Mouse (Mus musculus) heart, embryonic 15.5 days (tissue): ENCODE measurements around the gene Kbtbd12. TPM values are rescaled to one million over a fixed set of nuclear protein-coding genes. Genes with fewer than 3 reads are reported as not detected.

Source experiments
- ATAC-seq: fragments of 200-750 bp; cut with Nextera tagmentation; replicated peaks from 2 replicates; pipeline ENCODE4 v1.8.0; 2017; ENCODE audit warnings: low read depth, moderate TSS enrichment; ENCODE audit not compliant: insufficient number of reproducible peaks, insufficient read depth, low FRiP score
- H3K27ac ChIP-seq: fragments of 300-500 bp; sonication (generic); 2 replicates; pipeline ENCODE4 v1.5.1; 2015; ENCODE audit warnings: mild to moderate bottlenecking, inconsistent platforms
- H3K27me3 ChIP-seq: fragments of 300-500 bp; sonication (generic); 2 replicates; pipeline ENCODE4 v1.6.1; 2015; ENCODE audit warnings: inconsistent platforms
- H3K36me3 ChIP-seq: fragments of 300-500 bp; sonication (generic); 2 replicates; pipeline ENCODE4 v1.6.1; 2015; ENCODE audit warnings: mild to moderate bottlenecking, inconsistent platforms
- H3K4me1 ChIP-seq: fragments of 300-500 bp; sonication (generic); replicated peaks from 2 replicates; pipeline ENCODE4 v1.6.1; 2015; ENCODE audit warnings: inconsistent platforms
- H3K4me2 ChIP-seq: fragments of 300-500 bp; sonication (generic); 2 replicates; pipeline ENCODE4 v1.6.1; 2015; ENCODE audit warnings: inconsistent platforms, mild to moderate bottlenecking, moderate library complexity
- H3K4me3 ChIP-seq: fragments of 300-500 bp; sonication (generic); 2 replicates; pipeline ENCODE4 v1.5.1; 2015; ENCODE audit warnings: mild to moderate bottlenecking, inconsistent platforms
- H3K9ac ChIP-seq: fragments of 300-500 bp; sonication (generic); 2 replicates; pipeline ENCODE4 v1.6.1; 2015; ENCODE audit warnings: mild to moderate bottlenecking, inconsistent platforms
- H3K9me3 ChIP-seq: fragments of 300-500 bp; sonication (generic); replicated peaks from 2 replicates; pipeline ENCODE4 v1.6.1; 2016; ENCODE audit warnings: inconsistent platforms
- WGBS: fragments of 180-500 bp; shearing (Covaris S2); methylation state at CpG from one replicate; pipeline ENCODE4 v1.1.7; 2015; ENCODE audit warnings: mixed read lengths; 5-methylcytosine and 5-hydroxymethylcytosine counted together
- polyA plus RNA-seq: library from polyadenylated mRNA; unstranded; fragments of >200 nt; fragmentation: Nextera tagmentation; extraction: Ambion mirVana; gene quantifications from 2 replicates; pipeline ENCODE4 v1.2.1, GENCODE M21; 2015

The Kbtbd12 gene
- polyA plus RNA-seq, 1 experiment from 2014 or later = 25.5 TPM

DNA sequence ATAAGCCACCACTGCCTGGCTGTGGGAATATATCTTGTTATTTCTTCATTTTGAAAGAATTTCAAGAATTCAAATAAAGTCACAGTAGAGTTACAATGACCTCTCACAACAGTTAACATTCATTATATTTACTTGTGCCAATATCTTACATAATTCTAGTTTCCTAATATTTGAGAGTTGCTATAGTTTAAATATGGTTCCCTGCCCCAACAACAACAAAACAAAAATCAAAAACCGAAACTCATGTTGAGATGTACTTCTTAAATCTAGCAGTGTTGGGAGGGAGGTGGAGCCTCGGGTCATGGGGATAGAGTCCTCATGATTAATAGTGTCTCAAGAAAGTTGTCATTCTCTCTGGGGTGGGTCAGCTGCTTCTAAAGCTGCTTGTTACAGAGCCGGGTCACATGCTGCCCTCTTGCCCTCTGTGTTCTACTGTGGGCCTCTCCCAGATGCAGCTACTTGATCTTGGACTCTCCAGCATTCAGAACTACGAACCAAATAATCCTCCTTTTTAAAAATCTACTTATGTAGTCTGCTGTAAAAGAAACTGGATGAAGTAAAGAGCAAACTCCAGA lies 3.7 kb upstream of the Kbtbd12 start:
- Histone ChIP-seq H3K9ac (no peak overlapping the region), H3K9me3 (no peaks in the 10 kb centered on the region), H3K27me3 (no peaks in the 10 kb centered on the region), H3K36me3 (no peaks in the 10 kb centered on the region), H3K4me3 (no peak overlapping the region), H3K27ac (no peak overlapping the region), H3K4me1 (peaks cover 17% of the 10 kb centered on the region; the same call in 1 of the 2 replicates), H3K4me2 (no peak overlapping the region)
- 73% methylated on average over 4 of the region's 4 CpGs for WGBS
- no peak for ATAC-seq

DNA sequence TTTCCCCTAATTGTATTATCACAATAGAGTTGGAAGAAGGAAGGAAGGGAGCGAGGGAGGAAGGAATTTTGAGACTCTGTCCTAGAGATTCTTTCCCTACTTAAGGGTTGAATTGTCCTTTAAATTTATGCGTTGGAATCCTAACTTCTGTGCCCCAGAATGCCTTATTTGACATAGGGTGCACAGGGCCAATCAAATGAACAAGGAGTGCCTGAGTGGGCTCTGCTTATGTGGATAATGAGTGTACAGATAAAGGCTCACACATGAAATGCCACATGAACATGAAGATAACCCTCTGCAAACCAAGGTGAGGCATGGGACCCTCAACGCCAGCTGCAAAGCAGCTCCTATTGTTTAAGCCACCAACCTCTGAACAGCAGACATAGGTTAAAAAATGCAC lies 2.6 kb upstream of the Kbtbd12 start:
- WGBS = 33% methylated on average over 3 of the region's 3 CpGs
- H3K9ac ChIP-seq = no peak overlapping the region
- H3K27ac ChIP-seq = peak overlapping the region; percentile 5; the same call in 1 of the 2 replicates
- H3K4me1 ChIP-seq = peaks cover 17% of the 10 kb centered on the region; the same call in 1 of the 2 replicates
- ATAC-seq = no peak
- no peak overlapping the region for H3K4me3 ChIP-seq
- H3K27me3 ChIP-seq = no peaks in the 10 kb centered on the region
- no peaks in the 10 kb centered on the region for H3K36me3 ChIP-seq
- H3K9me3 ChIP-seq = no peaks in the 10 kb centered on the region
- H3K4me2 ChIP-seq = peak overlapping the region; percentile 27; the same call in 1 of the 2 replicates

DNA sequence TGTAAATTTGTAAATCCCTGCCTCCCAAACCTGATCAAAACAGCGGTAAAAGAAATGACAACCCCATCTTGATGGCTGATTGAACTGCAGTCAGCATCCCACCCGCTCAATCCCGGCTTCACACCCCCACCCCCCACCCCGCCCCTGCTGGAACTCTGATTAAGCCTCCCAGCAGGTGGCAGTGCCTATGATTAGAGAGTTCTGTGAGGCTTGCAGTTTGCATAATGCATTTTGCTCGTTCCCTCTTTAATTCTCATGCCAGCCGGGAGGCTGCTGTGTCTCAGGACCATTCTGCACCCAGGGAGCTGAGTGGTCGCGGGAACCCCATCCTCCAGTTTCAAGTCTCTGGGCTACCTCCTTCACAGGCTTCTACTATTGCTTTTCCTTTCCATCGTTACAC lies 2.2 kb upstream of the Kbtbd12 start:
- WGBS = 6% methylated on average over 9 of the region's 9 CpGs
- Histone ChIP-seq H3K27me3 (no peaks in the 10 kb centered on the region), H3K9me3 (no peaks in the 10 kb centered on the region), H3K36me3 (no peaks in the 10 kb centered on the region), H3K9ac (no peak overlapping the region), H3K4me3 (no peak overlapping the region; the same call in 1 of the 2 replicates), H3K4me1 (peaks cover 17% of the 10 kb centered on the region; the same call in 1 of the 2 replicates), H3K27ac (no peak overlapping the region), H3K4me2 (peak overlapping the region; percentile 27; the same call in 1 of the 2 replicates)
- ATAC-seq = no peak

DNA sequence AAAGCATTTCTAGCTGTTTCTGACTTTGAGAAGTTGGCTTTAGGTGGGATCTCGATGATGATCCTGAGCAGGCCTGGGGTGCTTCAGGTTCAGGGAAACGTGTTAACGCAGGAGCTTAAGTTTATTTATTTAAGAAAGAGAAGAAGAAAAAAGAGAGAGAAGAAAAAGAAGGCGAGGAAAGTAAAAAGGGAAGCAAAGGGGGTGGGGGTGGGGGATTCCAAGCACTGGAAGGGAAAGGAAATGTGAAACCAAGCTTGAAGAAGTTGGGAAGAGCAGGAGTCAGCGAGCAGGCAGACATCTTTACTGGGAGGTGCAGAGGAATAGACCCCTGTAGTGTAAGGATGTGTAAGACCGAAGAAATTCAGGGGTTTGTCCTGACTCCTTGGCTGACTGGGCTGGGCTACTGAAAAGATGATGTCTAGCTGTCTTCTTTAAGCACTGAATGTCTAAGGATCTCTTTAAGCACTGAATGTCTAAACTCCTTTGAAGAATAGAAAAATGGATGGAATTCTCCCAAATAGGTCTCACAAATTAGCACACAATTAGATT lies 1.7 kb upstream of the Kbtbd12 start:
- H3K9me3 ChIP-seq = no peaks in the 10 kb centered on the region
- ATAC-seq = no peak
- peaks cover 17% of the 10 kb centered on the region; the same call in 1 of the 2 replicates for H3K4me1 ChIP-seq
- no peak overlapping the region for H3K4me3 ChIP-seq
- no peaks in the 10 kb centered on the region for H3K36me3 ChIP-seq
- no peak overlapping the region for H3K27ac ChIP-seq
- WGBS = 34% methylated on average over 6 of the region's 6 CpGs
- H3K9ac ChIP-seq = no peak overlapping the region
- H3K27me3 ChIP-seq = no peaks in the 10 kb centered on the region
- peak overlapping the region; percentile 27; the same call in 1 of the 2 replicates for H3K4me2 ChIP-seq

DNA sequence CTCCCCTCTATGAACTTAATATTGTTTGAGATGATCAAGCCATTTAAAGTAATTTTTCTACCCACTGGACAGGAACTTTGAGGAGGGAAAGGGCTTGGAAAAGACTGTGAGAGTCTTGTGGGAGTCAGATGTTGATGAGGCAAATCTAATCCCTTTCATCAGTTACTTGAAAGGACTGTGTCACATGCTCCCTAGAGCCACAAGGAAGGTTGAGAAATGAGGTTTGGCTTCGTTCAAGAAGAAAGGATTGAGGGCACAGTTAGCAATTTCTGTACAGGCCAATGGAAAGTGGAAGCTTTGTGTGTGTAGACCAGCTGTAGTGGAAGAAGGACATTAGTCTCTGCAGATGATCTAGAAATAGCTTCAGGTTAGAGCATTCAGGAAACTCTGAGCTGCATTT lies 1.2 kb upstream of the Kbtbd12 start:
- peaks cover 17% of the 10 kb centered on the region; the same call in 1 of the 2 replicates for H3K4me1 ChIP-seq
- H3K27me3 ChIP-seq = no peaks in the 10 kb centered on the region
- no peaks in the 10 kb centered on the region for H3K36me3 ChIP-seq
- H3K9ac ChIP-seq = no peak overlapping the region
- no peak overlapping the region for H3K27ac ChIP-seq
- ATAC-seq = no peak
- no peak overlapping the region for H3K4me2 ChIP-seq
- H3K4me3 ChIP-seq = no peak overlapping the region
- H3K9me3 ChIP-seq = no peaks in the 10 kb centered on the region
- 68% methylated on average over 1 of the region's 1 CpGs for WGBS

DNA sequence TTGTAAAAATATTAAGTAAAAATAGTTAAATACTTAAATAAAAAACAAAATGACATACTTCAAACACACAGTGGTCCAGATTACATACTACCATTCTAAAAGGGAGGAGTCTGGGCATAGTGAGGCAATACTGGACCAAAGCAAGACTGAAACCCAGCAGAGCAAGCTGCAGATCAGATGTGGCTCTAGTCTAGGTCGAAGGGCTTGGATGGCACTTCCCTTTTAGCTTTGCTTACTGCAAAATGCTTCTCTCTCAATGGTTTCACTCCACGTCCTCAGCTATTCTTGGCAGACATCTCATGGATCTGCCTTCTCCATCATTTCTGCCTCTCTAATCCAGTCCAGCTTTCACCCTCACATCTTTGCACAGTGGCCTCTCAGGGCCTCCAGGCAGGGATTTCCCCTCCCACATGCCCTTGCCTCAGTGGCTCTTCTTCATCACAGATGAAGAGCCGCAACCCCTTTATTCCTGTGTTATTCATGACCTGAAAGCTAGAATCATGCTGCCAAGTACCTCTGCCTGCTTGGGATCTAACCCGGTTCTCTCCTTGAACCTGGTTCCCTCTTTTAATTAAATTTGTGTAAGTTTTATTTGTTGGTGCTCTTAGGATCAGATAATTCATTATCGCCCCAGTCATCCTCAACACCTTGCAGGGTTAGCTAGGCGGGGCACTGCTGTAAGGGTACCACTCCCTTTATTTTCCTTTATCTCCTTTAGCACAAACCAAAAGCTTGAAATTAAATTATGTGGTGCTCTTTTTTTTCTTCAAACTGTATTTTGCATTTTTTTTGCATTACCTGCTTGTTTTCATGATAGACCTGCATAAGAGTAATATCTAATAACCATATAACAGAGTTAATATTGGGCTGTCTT lies 1.6 kb downstream of the Kbtbd12 start:
- no peaks in the 10 kb centered on the region for H3K36me3 ChIP-seq
- no peak overlapping the region for H3K4me3 ChIP-seq
- no peak overlapping the region for H3K27ac ChIP-seq
- no peak overlapping the region for H3K4me2 ChIP-seq
- 87% methylated on average over 6 of the region's 6 CpGs for WGBS
- H3K9ac ChIP-seq = no peak overlapping the region
- no peaks in the 10 kb centered on the region for H3K27me3 ChIP-seq
- no peak for ATAC-seq
- peaks cover 17% of the 10 kb centered on the region; the same call in 1 of the 2 replicates for H3K4me1 ChIP-seq
- no peaks in the 10 kb centered on the region for H3K9me3 ChIP-seq

DNA sequence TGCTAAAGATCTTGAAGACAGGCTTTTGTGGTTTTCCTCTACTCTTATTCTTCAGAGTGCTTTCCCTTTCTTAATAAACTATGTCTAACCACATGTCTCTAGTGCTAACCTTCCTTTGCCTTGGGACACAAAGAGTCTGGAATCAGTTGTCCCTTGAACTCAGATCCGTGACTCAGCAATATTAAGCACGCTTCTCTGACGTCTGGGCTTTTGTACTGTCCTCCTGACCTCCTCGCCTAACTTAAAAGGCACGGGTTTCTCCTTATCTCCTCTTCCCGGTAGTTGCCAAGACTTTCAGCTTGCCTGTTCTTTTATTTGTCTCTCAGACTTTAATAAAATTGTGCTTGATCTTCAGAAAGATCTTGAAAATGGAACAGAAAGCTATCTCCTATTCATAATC lies 6.5 kb downstream of the Kbtbd12 start:
- no peak overlapping the region for H3K4me2 ChIP-seq
- peaks cover 6% of the 10 kb centered on the region; the same call in 1 of the 2 replicates for H3K4me1 ChIP-seq
- H3K9me3 ChIP-seq = no peaks in the 10 kb centered on the region
- no peak overlapping the region for H3K27ac ChIP-seq
- no peaks in the 10 kb centered on the region for H3K27me3 ChIP-seq
- no peak for ATAC-seq
- 40% methylated on average over 6 of the region's 6 CpGs for WGBS
- H3K4me3 ChIP-seq = no peak overlapping the region
- no peaks in the 10 kb centered on the region for H3K36me3 ChIP-seq
- H3K9ac ChIP-seq = no peak overlapping the region

DNA sequence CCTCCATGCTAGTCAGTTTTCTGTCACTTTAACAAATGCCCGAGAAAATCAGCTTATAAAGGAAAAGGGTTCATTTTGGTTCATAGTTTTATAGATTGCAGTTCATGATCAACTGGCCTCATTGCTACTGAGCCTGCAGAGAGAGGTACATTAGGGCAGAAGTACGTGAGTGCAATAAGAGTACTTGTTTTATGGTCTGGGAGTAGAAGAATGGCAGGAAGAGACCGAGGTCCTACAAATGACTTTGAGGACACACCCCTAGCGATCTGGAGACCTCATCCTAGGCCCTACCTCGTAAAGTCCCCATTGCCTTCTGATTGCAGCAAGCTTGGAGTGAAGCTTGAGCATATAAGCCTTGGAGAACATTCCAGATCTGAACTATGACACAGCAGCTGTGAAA lies 7.2 kb downstream of the Kbtbd12 start:
- H3K4me2 ChIP-seq = no peak overlapping the region
- H3K4me3 ChIP-seq = no peak overlapping the region
- no peaks in the 10 kb centered on the region for H3K9me3 ChIP-seq
- ATAC-seq = no peak
- no peaks in the 10 kb centered on the region for H3K27me3 ChIP-seq
- 69% methylated on average over 5 of the region's 5 CpGs for WGBS
- no peak overlapping the region for H3K9ac ChIP-seq
- no peaks in the 10 kb centered on the region for H3K36me3 ChIP-seq
- no peak overlapping the region for H3K27ac ChIP-seq
- peaks cover 6% of the 10 kb centered on the region; the same call in 1 of the 2 replicates for H3K4me1 ChIP-seq

DNA sequence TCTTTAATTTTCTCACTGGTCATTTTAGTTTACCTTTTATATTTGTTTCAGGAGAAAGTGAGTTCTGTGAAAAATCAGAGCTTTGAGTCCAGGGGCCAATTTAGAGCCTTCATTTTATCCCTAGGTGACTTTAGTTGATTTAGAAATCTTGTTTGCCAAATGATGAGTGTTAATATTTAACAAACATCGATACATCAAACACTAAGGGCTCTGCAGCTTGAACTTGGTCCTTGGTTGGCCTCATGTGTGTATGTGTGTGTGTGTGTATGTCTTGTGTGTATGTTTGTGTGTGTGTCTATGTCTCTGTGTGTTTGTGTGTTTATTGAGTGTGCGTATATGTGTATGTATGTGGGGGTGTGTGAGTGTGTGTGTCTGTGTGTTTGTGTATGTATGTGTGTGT lies 7.9 kb downstream of the Kbtbd12 start:
- no peak overlapping the region for H3K9ac ChIP-seq
- no peaks in the 10 kb centered on the region for H3K9me3 ChIP-seq
- no peak overlapping the region for H3K4me3 ChIP-seq
- no peak overlapping the region for H3K4me2 ChIP-seq
- 94% methylated on average over 2 of the region's 2 CpGs for WGBS
- ATAC-seq = no peak
- no peak overlapping the region for H3K27ac ChIP-seq
- peaks cover 6% of the 10 kb centered on the region; the same call in 1 of the 2 replicates for H3K4me1 ChIP-seq
- H3K36me3 ChIP-seq = no peaks in the 10 kb centered on the region
- H3K27me3 ChIP-seq = no peaks in the 10 kb centered on the region

DNA sequence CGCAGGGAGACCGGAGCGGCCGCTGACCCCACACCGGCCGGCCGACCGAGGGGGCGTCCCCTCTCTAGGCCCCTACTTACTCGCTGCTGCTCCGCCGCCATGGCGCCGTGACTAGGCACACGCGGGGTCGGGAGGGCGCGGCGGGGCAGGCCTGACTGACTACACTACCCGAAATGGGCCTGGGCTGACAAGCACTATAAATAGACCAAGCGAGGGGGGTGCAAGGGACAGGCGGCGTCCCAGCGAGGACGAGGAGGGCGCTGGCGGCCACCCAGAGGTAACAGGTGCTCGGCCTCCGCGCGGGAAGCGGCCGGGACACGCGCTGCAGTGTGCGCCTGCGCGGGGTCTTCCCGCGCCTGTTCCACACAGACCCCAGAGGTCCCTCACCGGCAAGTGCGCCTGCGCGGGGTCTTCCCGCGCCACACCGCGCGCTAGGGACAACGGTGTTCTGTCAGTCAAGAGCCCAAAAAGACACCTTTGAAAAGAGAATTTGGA lies 10.4 kb downstream of the Kbtbd12 start:
- ATAC-seq = peak; percentile 96
- Histone ChIP-seq H3K9me3 (no peaks in the 10 kb centered on the region), H3K9ac (peak overlapping the region; percentile 62), H3K4me1 (peaks cover 6% of the 10 kb centered on the region; the same call in 1 of the 2 replicates), H3K36me3 (no peaks in the 10 kb centered on the region), H3K27me3 (no peaks in the 10 kb centered on the region), H3K4me3 (peak overlapping the region; percentile 54), H3K4me2 (peak overlapping the region; percentile 84), H3K27ac (peak overlapping the region; percentile 90)
- under 1% methylated on average over 51 of the region's 51 CpGs for WGBS

DNA sequence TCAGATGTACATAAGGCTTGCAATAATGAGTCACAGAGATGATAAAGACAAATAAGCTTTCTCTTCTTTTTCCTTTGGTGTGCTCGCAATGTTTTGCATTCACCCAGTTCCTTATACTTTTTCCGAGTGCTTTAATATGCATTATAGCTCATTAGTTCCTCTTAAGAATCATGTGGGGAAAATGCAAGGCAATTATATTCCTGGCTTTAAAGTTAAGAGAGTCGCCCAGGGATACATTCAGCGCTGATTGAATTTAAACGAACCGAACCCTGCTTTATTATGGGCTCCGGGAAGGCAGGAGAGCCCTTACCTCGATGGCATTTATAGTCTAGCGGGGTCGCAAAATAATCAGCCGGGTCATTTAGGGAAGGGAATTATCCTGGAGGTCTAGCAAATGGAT lies 10.8 kb downstream of the Kbtbd12 start:
- Histone ChIP-seq H3K36me3 (no peaks in the 10 kb centered on the region), H3K4me1 (peaks cover 6% of the 10 kb centered on the region; the same call in 1 of the 2 replicates), H3K27ac (peak overlapping the region; percentile 90), H3K4me2 (peak overlapping the region; percentile 84), H3K9me3 (no peaks in the 10 kb centered on the region), H3K9ac (peak overlapping the region; percentile 62), H3K4me3 (peak overlapping the region; percentile 54), H3K27me3 (no peaks in the 10 kb centered on the region)
- WGBS = 17% methylated on average over 11 of the region's 11 CpGs
- ATAC-seq = no peak
